Mouse (Mus musculus) embryo, embryonic 9.5 days (tissue): Measurements from ENCODE around the gene Hadha.
A peak's percentile ranks its signal among the peaks of the same experiment; 100 is the strongest.

Source experiments
- DNase-seq: peaks from one replicate; pipeline ENCODE4 v3.0.0-alpha.2; 2017; ENCODE audit errors: extremely low spot score

Gene Hadha

GRCm38 (mm10) chr5:30154474-30155394, at the start of gene Hadha, which contains the start of gene Hadhb:
Gene Hadha, minus strand, starts transcription at chr5:30155162.
Gene Hadhb, plus strand, starts transcription at chr5:30155248.
- peak; percentile 95 for DNase-seq

GRCm38 (mm10) chr5:30204441-30204840, 49.5 kb upstream of the Hadha start:
- DNase-seq = no peak

GRCm38 (mm10) chr5:30203216-30203885, 48.4 kb upstream of the Hadha start:
- DNase-seq = no peak

GRCm38 (mm10) chr5:30202221-30202620, 47.3 kb upstream of the Hadha start:
- DNase-seq = no peak

- peak; percentile 8 for DNase-seq
Observed at GRCm38 (mm10) chr5:30201521-30201920, 46.6 kb upstream of the Hadha start.

- DNase-seq = no peak
Observed at GRCm38 (mm10) chr5:30198257-30198656, 43.3 kb upstream of the Hadha start.

GRCm38 (mm10) chr5:30195340-30195739, 40.4 kb upstream of the Hadha start:
- DNase-seq = no peak

GRCm38 (mm10) chr5:30192452-30192851, 37.5 kb upstream of the Hadha start:
- DNase-seq = no peak

- no peak for DNase-seq
Observed at GRCm38 (mm10) chr5:30187687-30188485, 32.9 kb upstream of the Hadha start.

GRCm38 (mm10) chr5:30175811-30176210, 20.8 kb upstream of the Hadha start:
- DNase-seq = no peak

- peak; percentile 7 for DNase-seq
Observed at GRCm38 (mm10) chr5:30172931-30173692, 18.1 kb upstream of the Hadha start.

- peak; percentile 63 for DNase-seq
Observed at GRCm38 (mm10) chr5:30172115-30172514, 17.2 kb upstream of the Hadha start.

- DNase-seq = no peak
Observed at GRCm38 (mm10) chr5:30170303-30170940, 15.5 kb upstream of the Hadha start.

GRCm38 (mm10) chr5:30165234-30165946, 10.4 kb upstream of the Hadha start:
- DNase-seq = no peak

- no peak for DNase-seq
Observed at GRCm38 (mm10) chr5:30162339-30162738, 7.4 kb upstream of the Hadha start.

GRCm38 (mm10) chr5:30161836-30162235, 6.9 kb upstream of the Hadha start:
- DNase-seq = no peak

- DNase-seq = no peak
Observed at GRCm38 (mm10) chr5:30159601-30160000, 4.6 kb upstream of the Hadha start.

- DNase-seq = no peak
Observed at GRCm38 (mm10) chr5:30155821-30156629, 1.1 kb upstream of the Hadha start.

GRCm38 (mm10) chr5:30155395-30155792, 432 bp upstream of the Hadha start:
- DNase-seq = no peak
